Mouse (Mus musculus): Measurements from ENCODE around the gene Chrm3. TPM values are rescaled to one million over a fixed set of nuclear protein-coding genes. Genes with fewer than 3 reads are reported as not detected.

Gene Chrm3
- polyA plus RNA-seq, 1 experiment from 2014 or later = 0.53 TPM

DNA sequence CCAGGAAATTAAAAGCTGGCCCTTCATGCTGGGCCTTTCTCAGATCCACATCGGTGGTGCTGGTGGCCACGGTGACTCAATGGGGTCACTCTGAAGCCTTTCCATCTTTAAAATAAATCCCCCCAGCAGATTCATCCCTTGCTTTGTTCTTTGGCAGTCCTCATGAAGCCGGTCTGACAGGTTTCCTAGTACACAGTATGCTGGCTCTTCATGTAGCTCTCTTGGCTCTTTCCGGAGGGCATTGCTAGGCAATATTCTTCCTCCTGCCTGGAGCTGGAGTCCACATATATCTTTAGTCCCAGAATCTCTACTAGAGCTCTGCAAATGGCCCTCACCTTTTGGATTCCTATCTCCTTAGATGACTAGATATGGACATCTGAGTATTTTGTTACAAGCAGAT, 269.9 kb downstream of the Chrm3 start:
- Histone ChIP-seq H3K9ac (replicated peaks; ENCODE audit: low read length) (no peak overlapping the region), H3K4me1 (ENCODE audit: control insufficient read depth, insufficient read depth, low read length) (no peaks in the 10 kb centered on the region), H3K4me3 (ENCODE audit: low read depth, low read length) (no peak overlapping the region), H3K27ac (replicated peaks; ENCODE audit: low read depth, low read length) (no peak overlapping the region), H3K36me3 (replicated peaks; ENCODE audit: control insufficient read depth, insufficient read depth, low read depth, low read length) (no peaks in the 10 kb centered on the region), H3K4me2 (ENCODE audit: low read depth, low read length) (no peak overlapping the region), H3K9me3 (replicated peaks; ENCODE audit: control insufficient read depth, low read length) (no peaks in the 10 kb centered on the region), H3K27me3 (ENCODE audit: control insufficient read depth, insufficient read depth, low read length) (no peaks in the 10 kb centered on the region)
- DNase-seq (ENCODE audit: low spot score) = peak; percentile 3
- 81% methylated on average over 4 of the region's 4 CpGs for WGBS
- no peak for ATAC-seq (replicated peaks; ENCODE audit: insufficient number of reproducible peaks, low FRiP score, low TSS enrichment, low read depth)

GRCm38 (mm10) chr13:10086336-10086735, 274.3 kb downstream of the Chrm3 start:
- WGBS = 85% methylated on average over 6 of the region's 6 CpGs

DNA sequence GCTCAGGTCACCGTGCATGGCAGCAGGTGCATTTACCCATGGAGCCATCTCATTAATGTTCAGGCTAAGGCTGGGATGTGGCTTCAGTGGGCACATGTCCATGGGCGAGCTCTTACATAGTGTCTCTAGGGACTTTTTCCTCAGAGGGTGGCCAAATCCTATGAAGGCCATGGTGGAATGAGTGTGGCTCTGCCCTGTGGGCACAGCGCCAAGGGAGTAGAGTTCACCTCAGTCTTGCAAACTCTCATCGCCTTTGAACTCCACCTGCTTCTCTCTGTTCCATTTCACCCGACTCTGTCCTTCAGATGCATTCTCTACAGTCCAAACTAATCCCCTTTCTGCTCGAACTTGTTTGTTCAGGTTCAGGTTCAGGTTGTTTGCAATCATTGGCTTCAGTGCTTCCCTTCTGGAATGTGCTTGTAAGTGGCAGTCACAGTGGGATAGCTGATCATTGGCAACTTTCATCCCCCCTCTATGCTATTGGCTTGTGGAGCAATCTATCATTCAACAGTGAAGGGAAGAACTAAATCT, 278.7 kb downstream of the Chrm3 start:
- no peak overlapping the region for H3K9ac ChIP-seq (replicated peaks; ENCODE audit: low read length)
- H3K27ac ChIP-seq (replicated peaks; ENCODE audit: low read depth, low read length) = no peak overlapping the region
- no peaks in the 10 kb centered on the region for H3K36me3 ChIP-seq (replicated peaks; ENCODE audit: control insufficient read depth, insufficient read depth, low read depth, low read length)
- H3K4me2 ChIP-seq (ENCODE audit: low read depth, low read length) = no peak overlapping the region
- no peak overlapping the region for H3K4me3 ChIP-seq (ENCODE audit: low read depth, low read length)
- no peaks in the 10 kb centered on the region for H3K27me3 ChIP-seq (ENCODE audit: control insufficient read depth, insufficient read depth, low read length)
- DNase-seq (ENCODE audit: low spot score) (peak; percentile 9), ATAC-seq (replicated peaks; ENCODE audit: insufficient number of reproducible peaks, low FRiP score, low TSS enrichment, low read depth) (no peak)
- WGBS = 86% methylated on average over 6 of the region's 6 CpGs
- H3K9me3 ChIP-seq (replicated peaks; ENCODE audit: control insufficient read depth, low read length) = no peaks in the 10 kb centered on the region
- H3K4me1 ChIP-seq (ENCODE audit: control insufficient read depth, insufficient read depth, low read length) = no peaks in the 10 kb centered on the region

More at GRCm38 (mm10) chr13:10086336-10086735, 274.3 kb downstream of the Chrm3 start:
- Histone ChIP-seq H3K9ac (replicated peaks; ENCODE audit: low read length) (no peak overlapping the region), H3K4me2 (ENCODE audit: low read depth, low read length) (no peak overlapping the region), H3K27ac (replicated peaks; ENCODE audit: low read depth, low read length) (no peak overlapping the region), H3K27me3 (ENCODE audit: control insufficient read depth, insufficient read depth, low read length) (no peaks in the 10 kb centered on the region), H3K4me3 (ENCODE audit: low read depth, low read length) (no peak overlapping the region), H3K4me1 (ENCODE audit: control insufficient read depth, insufficient read depth, low read length) (no peaks in the 10 kb centered on the region), H3K36me3 (replicated peaks; ENCODE audit: control insufficient read depth, insufficient read depth, low read depth, low read length) (no peaks in the 10 kb centered on the region), H3K9me3 (replicated peaks; ENCODE audit: control insufficient read depth, low read length) (no peaks in the 10 kb centered on the region)
- no peak for DNase-seq (ENCODE audit: low spot score)
- no peak for ATAC-seq (replicated peaks; ENCODE audit: insufficient number of reproducible peaks, low FRiP score, low TSS enrichment, low read depth)

GRCm38 (mm10) chr13:10071165-10071564, 289.5 kb downstream of the Chrm3 start:
- 44% methylated on average over 5 of the region's 5 CpGs for WGBS
- Histone ChIP-seq H3K27me3 (ENCODE audit: control insufficient read depth, insufficient read depth, low read length) (no peaks in the 10 kb centered on the region), H3K4me3 (ENCODE audit: low read depth, low read length) (no peak overlapping the region), H3K27ac (replicated peaks; ENCODE audit: low read depth, low read length) (no peak overlapping the region), H3K4me2 (ENCODE audit: low read depth, low read length) (no peak overlapping the region), H3K36me3 (replicated peaks; ENCODE audit: control insufficient read depth, insufficient read depth, low read depth, low read length) (no peaks in the 10 kb centered on the region), H3K4me1 (ENCODE audit: control insufficient read depth, insufficient read depth, low read length) (no peaks in the 10 kb centered on the region), H3K9me3 (replicated peaks; ENCODE audit: control insufficient read depth, low read length) (no peaks in the 10 kb centered on the region), H3K9ac (replicated peaks; ENCODE audit: low read length) (no peak overlapping the region)
- 0 out of 2 replicates have a peak, but pooled peaks have one; percentile 56 for ATAC-seq (replicated peaks; ENCODE audit: insufficient number of reproducible peaks, low FRiP score, low TSS enrichment, low read depth)
- DNase-seq (ENCODE audit: low spot score) = peak; percentile 24

DNA sequence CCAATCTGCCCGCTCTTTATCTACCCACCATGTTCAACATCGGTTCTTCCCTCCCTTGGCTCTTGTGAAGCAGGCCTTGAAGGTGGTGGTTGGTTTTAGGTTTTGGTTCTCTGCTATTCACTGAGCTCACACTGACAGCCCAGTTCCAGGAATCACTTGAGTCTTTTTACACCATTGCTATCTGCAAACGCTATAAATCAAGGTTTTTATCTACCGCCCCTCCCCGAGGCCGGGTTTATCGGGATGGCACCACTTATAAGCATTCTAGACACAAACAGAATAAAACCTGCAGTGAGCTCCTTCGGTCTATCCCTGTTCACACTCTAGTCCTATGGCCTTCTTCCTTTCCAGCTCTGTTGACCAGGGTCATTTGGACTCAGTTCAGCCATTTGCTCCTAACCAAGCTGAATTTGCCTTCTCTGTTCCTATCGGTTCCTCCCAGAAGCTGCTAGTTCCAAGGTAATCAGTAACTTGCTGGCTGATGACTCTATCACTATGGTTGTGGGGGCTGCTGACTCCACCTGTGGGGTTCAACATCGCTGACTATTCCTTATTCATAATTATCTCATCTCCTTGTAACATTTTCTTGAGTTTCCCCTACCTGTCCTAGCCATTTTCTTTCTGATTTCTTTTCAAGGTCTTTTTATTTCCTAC, 291.6 kb downstream of the Chrm3 start:
- Histone ChIP-seq H3K4me3 (ENCODE audit: low read depth, low read length) (no peak overlapping the region), H3K4me1 (ENCODE audit: control insufficient read depth, insufficient read depth, low read length) (no peaks in the 10 kb centered on the region), H3K36me3 (replicated peaks; ENCODE audit: control insufficient read depth, insufficient read depth, low read depth, low read length) (no peaks in the 10 kb centered on the region), H3K9me3 (replicated peaks; ENCODE audit: control insufficient read depth, low read length) (no peaks in the 10 kb centered on the region), H3K9ac (replicated peaks; ENCODE audit: low read length) (no peak overlapping the region), H3K27ac (replicated peaks; ENCODE audit: low read depth, low read length) (no peak overlapping the region), H3K4me2 (ENCODE audit: low read depth, low read length) (no peak overlapping the region), H3K27me3 (ENCODE audit: control insufficient read depth, insufficient read depth, low read length) (no peaks in the 10 kb centered on the region)
- no peak for ATAC-seq (replicated peaks; ENCODE audit: insufficient number of reproducible peaks, low FRiP score, low TSS enrichment, low read depth)
- no peak for DNase-seq (ENCODE audit: low spot score)
- WGBS = 90% methylated on average over 10 of the region's 10 CpGs

DNA sequence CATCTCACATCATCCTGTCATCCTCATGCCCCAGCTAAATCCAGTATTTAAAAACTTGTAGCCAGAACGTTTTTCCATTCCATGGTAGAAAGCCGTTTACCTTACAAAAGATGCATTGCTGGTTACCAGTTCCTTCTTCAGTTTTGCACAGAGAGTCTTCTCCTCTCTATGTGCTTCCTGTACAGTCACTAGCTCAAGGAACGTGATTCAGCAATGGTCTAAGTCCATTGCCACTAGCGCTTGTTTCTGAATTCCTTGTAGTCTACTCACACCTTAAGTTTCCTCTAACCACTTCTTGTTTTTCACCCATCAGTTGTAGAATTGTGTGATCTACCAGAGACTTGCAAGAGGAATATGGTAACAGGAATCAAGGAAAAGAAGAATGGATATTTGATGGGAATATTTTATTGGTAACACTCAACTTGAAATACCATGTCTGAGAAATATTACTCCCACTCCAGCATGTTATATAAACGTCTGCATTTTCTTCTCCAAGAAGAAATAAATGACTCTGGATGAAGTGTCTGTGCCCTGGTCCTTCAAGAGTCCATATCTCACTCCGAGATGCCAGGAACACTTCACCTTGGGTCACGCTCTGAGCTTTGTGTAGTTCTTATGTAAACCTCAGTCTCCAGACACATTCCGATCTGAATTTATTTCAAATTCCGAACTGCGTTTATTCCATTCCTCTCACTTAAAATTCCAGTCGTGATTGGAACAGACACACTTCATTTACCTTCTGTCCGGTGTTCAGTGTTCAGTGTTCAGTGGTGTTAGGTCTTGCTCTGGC, 293.6 kb downstream of the Chrm3 start:
- 85% methylated on average over 12 of the region's 12 CpGs for WGBS
- H3K9me3 ChIP-seq (replicated peaks; ENCODE audit: control insufficient read depth, low read length) = no peaks in the 10 kb centered on the region
- ATAC-seq (replicated peaks; ENCODE audit: insufficient number of reproducible peaks, low FRiP score, low TSS enrichment, low read depth) (no peak), DNase-seq (ENCODE audit: low spot score) (no peak)
- H3K27ac ChIP-seq (replicated peaks; ENCODE audit: low read depth, low read length) = no peak overlapping the region
- no peak overlapping the region for H3K9ac ChIP-seq (replicated peaks; ENCODE audit: low read length)
- H3K36me3 ChIP-seq (replicated peaks; ENCODE audit: control insufficient read depth, insufficient read depth, low read depth, low read length) = no peaks in the 10 kb centered on the region
- H3K27me3 ChIP-seq (ENCODE audit: control insufficient read depth, insufficient read depth, low read length) = no peaks in the 10 kb centered on the region
- H3K4me3 ChIP-seq (ENCODE audit: low read depth, low read length) = no peak overlapping the region
- no peak overlapping the region for H3K4me2 ChIP-seq (ENCODE audit: low read depth, low read length)
- H3K4me1 ChIP-seq (ENCODE audit: control insufficient read depth, insufficient read depth, low read length) = no peaks in the 10 kb centered on the region

DNA sequence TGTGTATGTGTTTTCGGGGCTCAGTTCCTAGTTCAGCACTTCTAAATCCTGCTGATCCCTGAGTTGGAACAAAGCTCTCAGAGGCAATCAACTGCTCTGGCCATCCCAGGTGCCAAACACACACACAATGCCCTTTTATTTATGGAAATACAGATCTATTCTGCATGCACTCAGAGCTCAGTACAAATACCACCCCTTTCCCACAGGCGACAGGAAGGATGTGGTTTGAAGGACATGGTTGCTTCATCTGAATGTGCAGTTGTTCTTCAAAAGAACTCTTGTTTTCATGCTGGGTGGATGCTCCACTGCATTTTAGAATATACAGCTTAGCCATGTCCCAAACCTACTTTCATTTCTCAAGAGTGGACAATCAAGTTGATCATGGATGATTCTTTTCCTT, 294.9 kb downstream of the Chrm3 start:
- WGBS = 64% methylated on average over 2 of the region's 2 CpGs
- ATAC-seq (replicated peaks; ENCODE audit: insufficient number of reproducible peaks, low FRiP score, low TSS enrichment, low read depth) = no peak
- DNase-seq (ENCODE audit: low spot score) = no peak
- Histone ChIP-seq H3K36me3 (replicated peaks; ENCODE audit: control insufficient read depth, insufficient read depth, low read depth, low read length) (no peaks in the 10 kb centered on the region), H3K27ac (replicated peaks; ENCODE audit: low read depth, low read length) (no peak overlapping the region), H3K9me3 (replicated peaks; ENCODE audit: control insufficient read depth, low read length) (no peaks in the 10 kb centered on the region), H3K27me3 (ENCODE audit: control insufficient read depth, insufficient read depth, low read length) (no peaks in the 10 kb centered on the region), H3K4me1 (ENCODE audit: control insufficient read depth, insufficient read depth, low read length) (no peaks in the 10 kb centered on the region), H3K4me2 (ENCODE audit: low read depth, low read length) (no peak overlapping the region), H3K9ac (replicated peaks; ENCODE audit: low read length) (no peak overlapping the region), H3K4me3 (ENCODE audit: low read depth, low read length) (no peak overlapping the region)

- DNase-seq (ENCODE audit: low spot score) = no peak
- H3K4me2 ChIP-seq (ENCODE audit: low read depth, low read length) = no peak overlapping the region
- no peak overlapping the region for H3K9ac ChIP-seq (replicated peaks; ENCODE audit: low read length)
- H3K36me3 ChIP-seq (replicated peaks; ENCODE audit: control insufficient read depth, insufficient read depth, low read depth, low read length) = no peaks in the 10 kb centered on the region
- no peak for ATAC-seq (replicated peaks; ENCODE audit: insufficient number of reproducible peaks, low FRiP score, low TSS enrichment, low read depth)
- H3K27me3 ChIP-seq (ENCODE audit: control insufficient read depth, insufficient read depth, low read length) = no peaks in the 10 kb centered on the region
- no peaks in the 10 kb centered on the region for H3K4me1 ChIP-seq (ENCODE audit: control insufficient read depth, insufficient read depth, low read length)
- H3K27ac ChIP-seq (replicated peaks; ENCODE audit: low read depth, low read length) = no peak overlapping the region
- no peak overlapping the region for H3K4me3 ChIP-seq (ENCODE audit: low read depth, low read length)
- 88% methylated on average over 5 of the region's 5 CpGs for WGBS
- H3K9me3 ChIP-seq (replicated peaks; ENCODE audit: control insufficient read depth, low read length) = no peaks in the 10 kb centered on the region
Measured at GRCm38 (mm10) chr13:10062681-10063080, 298.0 kb downstream of the Chrm3 start.
